Mouse (Mus musculus): ENCODE data around the gene Nfe2l3.

Gene Nfe2l3

GRCm38 (mm10) chr6:51485646-51486045 is 53.2 kb downstream of the Nfe2l3 start:
- DNase-seq (ENCODE audit: low read depth, low spot score), result no peak

GRCm38 (mm10) chr6:51486076-51486710 is 53.7 kb downstream of the Nfe2l3 start:
- no peak for DNase-seq (ENCODE audit: low read depth, low spot score)

GRCm38 (mm10) chr6:51486731-51487130 is 54.3 kb downstream of the Nfe2l3 start:
- no peak for DNase-seq (ENCODE audit: low read depth, low spot score)

- DNase-seq (ENCODE audit: low read depth, low spot score), result no peak
These were observed 57.3 kb downstream of the Nfe2l3 start for GRCm38 (mm10) chr6:51489787-51490186.

GRCm38 (mm10) chr6:51497321-51498111 is 65.0 kb downstream of the Nfe2l3 start:
- no peak for DNase-seq (ENCODE audit: low read depth, low spot score)

GRCm38 (mm10) chr6:51505671-51506070 is 73.2 kb downstream of the Nfe2l3 start:
- DNase-seq (ENCODE audit: low read depth, low spot score), result no peak

GRCm38 (mm10) chr6:51507556-51507955 is 75.1 kb downstream of the Nfe2l3 start:
- DNase-seq (ENCODE audit: low read depth, low spot score), result no peak
